26 mouse cellular contexts compared by ENCODE assay signal in the genomic region with DNA sequence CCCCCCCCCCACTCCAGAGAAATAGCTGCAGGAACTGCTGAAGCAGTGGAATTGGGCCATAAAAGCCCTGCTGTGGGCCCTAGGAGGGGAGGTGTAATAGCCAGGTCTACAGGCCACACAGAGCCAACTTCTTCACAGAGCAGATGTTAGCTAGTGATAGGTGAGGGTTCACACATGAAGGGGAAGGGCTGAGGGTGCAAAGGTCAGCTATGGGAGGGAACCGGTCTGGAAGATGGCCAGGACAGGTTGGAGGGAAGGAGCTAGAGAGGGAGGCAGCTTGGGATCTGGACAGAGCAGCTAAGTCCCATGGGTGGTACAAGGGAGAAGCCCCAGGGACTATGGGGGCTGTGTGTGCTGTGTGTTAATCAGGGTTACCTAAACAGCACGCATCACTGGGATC. TPM values are rescaled to one million over a fixed set of nuclear protein-coding genes. Genes with fewer than 3 reads are reported as not detected.
DNase-seq lines count a peak whose midpoint lies in the region; ATAC-seq and TF ChIP-seq lines count a peak whose summit lies in the region.
"Had no signal": no experiment of that assay in that cellular context is flagged by ENCODE, and none has a peak within 500 bp of the region (broad histone marks: within the 10 kb centered on the region; RNA-seq: fewer than 3 reads in every experiment).

No protein-coding gene starts in this region.

- 62% methylated on average over 2 of the region's 2 CpGs for WGBS in heart, embryonic 13.5 days
- WGBS in limb, embryonic 13.5 days = 52% methylated on average over 2 of the region's 2 CpGs
- WGBS in limb, embryonic 10.5 days = 50% methylated on average over 2 of the region's 2 CpGs

- no peak overlapping the region for H3K4me3 ChIP-seq in heart, embryonic 13.5 days
- H3K4me3 ChIP-seq in limb, embryonic 13.5 days = no peak overlapping the region
- H3K4me3 ChIP-seq in limb, embryonic 10.5 days = no peak overlapping the region
- no peak overlapping the region for H3K4me3 ChIP-seq in myocyte
- H3K4me3 ChIP-seq: embryonic facial prominence, embryonic 12.5 days; erythroblast, embryonic 14.5 days; hindbrain, embryonic 13.5 days; limb, embryonic 12.5 days; stomach, embryonic 15.5 days had no signal

- peak; percentile 23 for TF ChIP-seq POLR2A in myocyte (IDR thresholded peaks at IDR 0.05; ENCODE audit: insufficient read length, low read depth)

- H3K27me3 ChIP-seq in heart, embryonic 13.5 days (replicated peaks) = no peaks in the 10 kb centered on the region
- 0 out of 2 replicates have a peak, but pooled peaks cover 3% of the 10 kb centered on the region for H3K27me3 ChIP-seq in limb, embryonic 13.5 days
- peaks cover 8% of the 10 kb centered on the region; the same call in 1 of the 2 replicates for H3K27me3 ChIP-seq in limb, embryonic 10.5 days (ENCODE audit: low read depth, poor library complexity, severe bottlenecking)
- no peaks in the 10 kb centered on the region for H3K27me3 ChIP-seq in myocyte (ENCODE audit: control insufficient read depth, insufficient read depth, insufficient read length)
- H3K27me3 ChIP-seq: embryonic facial prominence, embryonic 12.5 days; stomach, embryonic 15.5 days had no signal

- H3K4me1 ChIP-seq in heart, embryonic 13.5 days = peaks cover 82% of the 10 kb centered on the region
- no peaks in the 10 kb centered on the region for H3K4me1 ChIP-seq in limb, embryonic 13.5 days
- peaks cover 31% of the 10 kb centered on the region for H3K4me1 ChIP-seq in limb, embryonic 10.5 days
- H3K4me1 ChIP-seq: embryonic facial prominence, embryonic 12.5 days had no signal

- peak overlapping the region; percentile 40; the same call in 1 of the 2 replicates for H3K9ac ChIP-seq in heart, embryonic 13.5 days
- H3K9ac ChIP-seq in limb, embryonic 13.5 days = 0 out of 2 replicates have a peak overlapping the region, but pooled peaks have one; percentile 32
- H3K9ac ChIP-seq: embryonic facial prominence, embryonic 12.5 days; hindbrain, embryonic 13.5 days; limb, embryonic 12.5 days; liver, embryonic 14.5 days; stomach, embryonic 15.5 days had no signal

- no peaks in the 10 kb centered on the region for H3K79me2 ChIP-seq in myocyte (ENCODE audit: control insufficient read depth, insufficient read depth)

- intact Hi-C loops in heart, postnatal 10 days (cut with DNase I) = loop anchor here (2.0 to 5.0 kb wide), 2 partner anchors 19 to 132 kb away; no protein-coding TSS in a partner anchor
- intact Hi-C loops in gastrocnemius, postnatal 14 days (cut with DNase I; ENCODE audit: low total_unique reads) = no loop called here

- H3ac ChIP-seq in myocyte (ENCODE audit: control insufficient read depth, insufficient read length) = no peak overlapping the region

- H3K9me3 ChIP-seq in heart, embryonic 13.5 days = no peaks in the 10 kb centered on the region
- no peaks in the 10 kb centered on the region for H3K9me3 ChIP-seq in limb, embryonic 13.5 days
- no peaks in the 10 kb centered on the region for H3K9me3 ChIP-seq in limb, embryonic 10.5 days (replicated peaks)
- H3K9me3 ChIP-seq: embryonic facial prominence, embryonic 12.5 days; G1E; hindbrain, embryonic 13.5 days; limb, embryonic 12.5 days; stomach, embryonic 15.5 days had no signal

- no peak for DNase-seq in heart, postnatal 10 days
- no peak for DNase-seq in limb, embryonic 10.5 days (ENCODE audit: low spot score)
- DNase-seq in kidney, adult 8-10 months = peak; percentile 70
- no peak for DNase-seq in MN1 (ENCODE audit: low spot score)
- DNase-seq in gastrocnemius, postnatal 14 days = no peak
- DNase-seq: adrenal gland, postnatal 25 days; cerebellum, adult 11 months; cerebellum, postnatal 10 days; midbrain, embryonic 14.5 days; right cerebral cortex, postnatal 14 days; thymus, adult 2 months had no signal

- peaks cover 63% of the 10 kb centered on the region for H3K36me3 ChIP-seq in heart, embryonic 13.5 days
- no peaks in the 10 kb centered on the region for H3K36me3 ChIP-seq in limb, embryonic 13.5 days
- H3K36me3 ChIP-seq in limb, embryonic 10.5 days = no peaks in the 10 kb centered on the region
- H3K36me3 ChIP-seq in myocyte (ENCODE audit: control insufficient read depth, insufficient read depth) = peaks cover 8% of the 10 kb centered on the region
- H3K36me3 ChIP-seq: embryonic facial prominence, embryonic 12.5 days; G1E; hindbrain, embryonic 13.5 days; limb, embryonic 12.5 days; stomach, embryonic 15.5 days had no signal

- H3K27ac ChIP-seq in heart, embryonic 13.5 days (replicated peaks) = 0 out of 2 replicates have a peak overlapping the region, but pooled peaks have one; percentile 8
- H3K27ac ChIP-seq in limb, embryonic 13.5 days = no peak overlapping the region
- H3K27ac ChIP-seq in limb, embryonic 10.5 days = no peak overlapping the region
- H3K27ac ChIP-seq: embryonic facial prominence, embryonic 12.5 days; hindbrain, embryonic 13.5 days; limb, embryonic 12.5 days; liver, embryonic 14.5 days; macrophage; stomach, embryonic 15.5 days had no signal

- ATAC-seq in heart, embryonic 13.5 days (ENCODE audit: extremely low read depth, insufficient number of reproducible peaks, low FRiP score, low TSS enrichment) = no peak
- no peak for ATAC-seq in limb, embryonic 13.5 days (ENCODE audit: low FRiP score, low read depth)
- ATAC-seq: forebrain, embryonic 14.5 days; inflammation-experienced regulatory T-cells, adult 6 months had no signal

- H3K4me2 ChIP-seq in heart, embryonic 13.5 days = no peak overlapping the region
- H3K4me2 ChIP-seq in limb, embryonic 13.5 days (replicated peaks) = no peak overlapping the region
- H3K4me2 ChIP-seq in myocyte (ENCODE audit: low read depth) = no peak overlapping the region
- H3K4me2 ChIP-seq: embryonic facial prominence, embryonic 12.5 days; heart, embryonic 11.5 days; hindbrain, embryonic 13.5 days; limb, embryonic 12.5 days; stomach, embryonic 15.5 days had no signal

TF ChIP-seq in myocyte, 11 proteins besides CTCF, POLR2A, EP300 and RAD21:
- TF ChIP-seq MYOD1 (IDR thresholded peaks at IDR 0.05; ENCODE audit: control insufficient read depth in 1 of 3, insufficient read length in 2 of 3, low read depth in 2 of 3) (no peak), POLR2AphosphoS2 (IDR thresholded peaks at IDR 0.05; ENCODE audit: insufficient read length, low read depth) (peak; percentile 62)

RNA-seq across cellular contexts. Expression of a gene that starts 8.2 kb away (rescaled TPM):
- polyA plus RNA-seq in heart, embryonic 13.5 days (2015; fragmentation: Nextera tagmentation; extraction: Ambion mirVana) = 4.0 and 4.4 TPM in 2 replicates
- 10 to 100 TPM in 1 of 2 experiments, 1 to 10 TPM in 1; 9.4 to 10.8 TPM for total RNA-seq in heart, postnatal 10 days (2021)
- polyA plus RNA-seq in limb, embryonic 13.5 days (2015; fragmentation: Nextera tagmentation; extraction: Ambion mirVana) = 7.2 and 8.5 TPM in 2 replicates
- polyA plus RNA-seq in limb, embryonic 10.5 days (2016; fragmentation: Nextera tagmentation; extraction: Ambion mirVana) = 5.1 and 6.0 TPM in 2 replicates
- 0.46 TPM for polyA plus RNA-seq in myocyte (2012; fragmentation: generic; extraction: Trizol)
- total RNA-seq in gastrocnemius, postnatal 14 days (2021) = under 1 TPM; 0.16 to 0.22 TPM
- total RNA-seq: adrenal gland, postnatal 25 days had no signal
- polyA plus RNA-seq: erythroblast, embryonic 14.5 days; G1E had no signal

RNA-seq across cellular contexts. Expression of a gene that starts 26.0 kb away (rescaled TPM):
- 5,554 and 6,221 TPM in 2 replicates for polyA plus RNA-seq in heart, embryonic 13.5 days (2015; fragmentation: Nextera tagmentation; extraction: Ambion mirVana)
- 1,000 to 10,000 TPM; 7,447 to 7,490 TPM for total RNA-seq in heart, postnatal 10 days (2021)
- 84.9 and 88.9 TPM in 2 replicates for polyA plus RNA-seq in limb, embryonic 13.5 days (2015; fragmentation: Nextera tagmentation; extraction: Ambion mirVana)
- polyA plus RNA-seq in limb, embryonic 10.5 days (2016; fragmentation: Nextera tagmentation; extraction: Ambion mirVana) = 2.1 and 4.0 TPM in 2 replicates
- polyA plus RNA-seq in myocyte (2012; fragmentation: generic; extraction: Trizol) = 2,000 TPM
- 10 to 100 TPM; 22.8 to 27.9 TPM for total RNA-seq in gastrocnemius, postnatal 14 days (2021)
- total RNA-seq: neutrophil, adult 5-6 weeks had no signal
- polyA plus RNA-seq: erythroblast, embryonic 14.5 days; G1E; macrophage had no signal

RNA-seq across cellular contexts. Expression of a gene that starts 30.9 kb away (rescaled TPM):
- polyA plus RNA-seq in heart, embryonic 13.5 days (2015; fragmentation: Nextera tagmentation; extraction: Ambion mirVana) = 3,602 and 4,207 TPM in 2 replicates
- 100 to 1,000 TPM; 610 to 792 TPM for total RNA-seq in heart, postnatal 10 days (2021)
- polyA plus RNA-seq in limb, embryonic 13.5 days (2015; fragmentation: Nextera tagmentation; extraction: Ambion mirVana) = 241 and 246 TPM in 2 replicates
- 8.3 and 12.7 TPM in 2 replicates for polyA plus RNA-seq in limb, embryonic 10.5 days (2016; fragmentation: Nextera tagmentation; extraction: Ambion mirVana)
- 3,569 TPM for polyA plus RNA-seq in myocyte (2012; fragmentation: generic; extraction: Trizol)
- total RNA-seq in gastrocnemius, postnatal 14 days (2021) = 100 to 1,000 TPM; 204 to 373 TPM
- total RNA-seq: adrenal gland, postnatal 25 days; neutrophil, adult 5-6 weeks had no signal
- polyA plus RNA-seq: erythroblast, embryonic 14.5 days; inflammation-experienced regulatory T-cells, adult 6 months; macrophage had no signal

RNA-seq across cellular contexts. Expression of a gene that starts 44.3 kb away (rescaled TPM):
- 67.1 and 75.3 TPM in 2 replicates for polyA plus RNA-seq in heart, embryonic 13.5 days (2015; fragmentation: Nextera tagmentation; extraction: Ambion mirVana)
- total RNA-seq in heart, postnatal 10 days (2021) = 10 to 100 TPM; 35.4 to 36.7 TPM
- 56.6 and 62.8 TPM in 2 replicates for polyA plus RNA-seq in limb, embryonic 13.5 days (2015; fragmentation: Nextera tagmentation; extraction: Ambion mirVana)
- 30.2 and 33.0 TPM in 2 replicates for polyA plus RNA-seq in limb, embryonic 10.5 days (2016; fragmentation: Nextera tagmentation; extraction: Ambion mirVana)
- 317 TPM for polyA plus RNA-seq in myocyte (2012; fragmentation: generic; extraction: Trizol)
- 10 to 100 TPM; 25.4 to 39.5 TPM for total RNA-seq in gastrocnemius, postnatal 14 days (2021)

Comparison
In these comparisons a context has a peak if more than half of its experiments do, and no peak if none do; other contexts are left out.
1. RNA of a gene that starts 30.9 kb away (polyA plus RNA-seq): 3,602 to 4,207 TPM in heart, embryonic 13.5 days, 3,569 TPM in myocyte (single experiment) and 241 to 246 TPM in limb, embryonic 13.5 days; 8.3 to 12.7 TPM in limb, embryonic 10.5 days; every median in the first group is over 10 times any median in the second.
2. DNase-seq: peak in kidney, adult 8-10 months (2 of 2); none in heart, postnatal 10 days (0 of 2), limb, embryonic 10.5 days (single experiment), MN1 (single experiment) and gastrocnemius, postnatal 14 days (single experiment).
3. RNA of a gene that starts 26.0 kb away (polyA plus RNA-seq): 5,554 to 6,221 TPM in heart, embryonic 13.5 days and 2,000 TPM in myocyte (single experiment); 84.9 to 88.9 TPM in limb, embryonic 13.5 days and 2.1 to 4.0 TPM in limb, embryonic 10.5 days; every median in the first group is over 10 times any median in the second.